Mouse (Mus musculus) CH12.LX (cell line): ENCODE measurements around the gene Cldn20.

Experiments used
- BHLHE40 ChIP-seq: IDR thresholded peaks from 2 replicates; pipeline ENCODE4 v1.6.1; 2011; ENCODE audit warnings: mild to moderate bottlenecking, low read depth, low read length, improper control_type of control experiment
- CTCF ChIP-seq, 2 experiments: IDR thresholded peaks in 1 of 2; conservative IDR thresholded peaks in 1 of 2; 2 replicates each; pipeline ENCODE4 v1.5.1; 2011 to 2012; ENCODE audit warnings: low read depth in 2 of 2, low read length in 2 of 2, improper control_type of control experiment in 1 of 2, inconsistent platforms in 1 of 2, mild to moderate bottlenecking in 1 of 2, moderate library complexity in 1 of 2
- EP300 ChIP-seq: IDR thresholded peaks from 2 replicates; pipeline ENCODE4 v1.6.1; 2011; ENCODE audit warnings: low read length, improper control_type of control experiment
- JUN ChIP-seq: IDR thresholded peaks from 2 replicates; pipeline ENCODE4 v1.6.1; 2011; ENCODE audit warnings: low read depth, mild to moderate bottlenecking, low read length, improper control_type of control experiment, moderate library complexity; ENCODE audit not compliant: insufficient read depth
- POLR2A ChIP-seq: IDR thresholded peaks from 2 replicates; pipeline ENCODE4 v1.6.1; 2011; ENCODE audit warnings: low read depth, mild to moderate bottlenecking, improper control_type of control experiment, low read length
- TCF12 ChIP-seq: IDR thresholded peaks from 2 replicates; pipeline ENCODE4 v1.6.1; 2014; ENCODE audit warnings: low read depth, mild to moderate bottlenecking, inconsistent platforms, low read length, improper control_type of control experiment
- USF1 ChIP-seq: IDR thresholded peaks from 2 replicates; pipeline ENCODE4 v1.6.1; 2014; ENCODE audit warnings: low read depth, mild to moderate bottlenecking, inconsistent platforms, low read length, improper control_type of control experiment
- USF2 ChIP-seq: conservative IDR thresholded peaks from 2 replicates; pipeline ENCODE4 v1.6.1; 2011; ENCODE audit warnings: low read depth, low read length, improper control_type of control experiment
- ZNF384 ChIP-seq: IDR thresholded peaks from 2 replicates; pipeline ENCODE4 v1.6.1; 2012; ENCODE audit warnings: low read depth, low read length, improper control_type of control experiment, inconsistent platforms

DNA sequence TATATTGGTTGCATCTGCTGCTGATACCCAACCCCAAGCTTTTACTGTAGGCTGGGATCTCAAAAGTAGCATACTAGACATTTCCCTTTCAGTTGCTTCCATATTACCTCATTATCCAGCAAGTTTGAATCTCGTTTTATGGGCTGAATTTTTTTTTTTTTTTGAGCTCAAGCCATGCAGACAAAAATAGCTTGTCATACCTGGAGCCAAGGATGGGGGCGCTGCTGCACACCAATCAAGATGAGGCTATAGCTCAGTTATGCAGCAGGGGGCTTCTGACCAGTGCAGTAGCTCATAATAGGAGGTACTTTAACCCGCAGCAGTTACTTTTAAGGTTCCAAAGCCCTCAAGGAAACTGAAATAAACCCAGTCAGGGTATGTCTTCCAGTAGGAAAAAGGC is 34.3 kb upstream of the Cldn20 start:
- TF ChIP-seq CTCF (conservative IDR thresholded peaks at IDR 0.05 in 1 of 2, IDR thresholded peaks at IDR 0.05 in 1 of 2; ENCODE audit: low read depth in 2 of 2, low read length in 2 of 2) (peak; percentile 21 to 75; a peak in 2 of 4 replicates), EP300 (no peak), USF1 (no peak), JUN (no peak), TCF12 (no peak), BHLHE40 (no peak), ZNF384 (peak; percentile 80), POLR2A (no peak), USF2 (no peak)
